Mouse (Mus musculus) small intestine, adult 2 months (tissue): ENCODE measurements at regions not wholly inside any gene's neighbourhood (a gene's known extent, or its start where the extent isn't known, plus 50 kb on each side); places are given as distances from the start of the nearest gene placed in this dataset.

ENCODE experiments used
- H3K27ac ChIP-seq: fragments of 200-500 bp; 2 replicates; pipeline ENCODE4 v1.5.1; 2012; ENCODE audit warnings: low read depth, low read length, control low read depth, inconsistent platforms; ENCODE audit not compliant: insufficient read depth
- H3K27me3 ChIP-seq: fragments of 200-500 bp; 2 replicates; pipeline ENCODE4 v1.6.1; 2012; ENCODE audit warnings: mild to moderate bottlenecking, moderate library complexity, low read length, inconsistent platforms; ENCODE audit not compliant: control insufficient read depth, insufficient read depth
- H3K36me3 ChIP-seq: fragments of 200-500 bp; 2 replicates; pipeline ENCODE4 v1.6.1; 2012; ENCODE audit warnings: mild to moderate bottlenecking, low read length, control low read depth, inconsistent platforms; ENCODE audit not compliant: control insufficient read depth, insufficient read depth
- H3K4me1 ChIP-seq: fragments of 200-500 bp; 2 replicates; pipeline ENCODE4 v1.6.1; 2012; ENCODE audit warnings: low read length, inconsistent platforms, mixed read lengths; ENCODE audit not compliant: control insufficient read depth, insufficient read depth, insufficient read length
- H3K4me3 ChIP-seq: fragments of 200-500 bp; 2 replicates; pipeline ENCODE4 v1.5.1; 2012; ENCODE audit warnings: low read depth, mild to moderate bottlenecking, control low read depth, inconsistent platforms, low read length, moderate library complexity
- CTCF ChIP-seq: fragments of 200-500 bp; IDR thresholded peaks from 2 replicates; pipeline ENCODE4 v1.5.1; 2012; ENCODE audit warnings: low read depth, mild to moderate bottlenecking, control low read depth, inconsistent platforms, low read length, moderate library complexity, mixed read lengths; ENCODE audit not compliant: insufficient replicate concordance, insufficient read length; ENCODE audit errors: extremely low read depth
- POLR2A ChIP-seq: fragments of 200-500 bp; IDR thresholded peaks from 2 replicates; pipeline ENCODE4 v1.6.1; 2012; ENCODE audit warnings: low read depth, mild to moderate bottlenecking, control low read depth, inconsistent platforms, low read length, moderate library complexity
- WGBS: fragments of 180-500 bp; shearing (Covaris S2); methylation state at CpG from one replicate; pipeline ENCODE4 v1.1.7; 2018; 5-methylcytosine and 5-hydroxymethylcytosine counted together

- 88% methylated on average over 5 of the region's 5 CpGs for WGBS
- H3K36me3 ChIP-seq: no peaks in the 10 kb centered on the region
- H3K4me3 ChIP-seq: no peak overlapping the region
- no peak overlapping the region for H3K27ac ChIP-seq
- TF ChIP-seq POLR2A (no peak), CTCF (no peak)
- peaks cover 21% of the 10 kb centered on the region for H3K4me1 ChIP-seq
- H3K27me3 ChIP-seq: no peaks in the 10 kb centered on the region
Measured at GRCm38 (mm10) chr8:26885365-26885764, 91.8 kb upstream of the Zfp703 start.

DNA sequence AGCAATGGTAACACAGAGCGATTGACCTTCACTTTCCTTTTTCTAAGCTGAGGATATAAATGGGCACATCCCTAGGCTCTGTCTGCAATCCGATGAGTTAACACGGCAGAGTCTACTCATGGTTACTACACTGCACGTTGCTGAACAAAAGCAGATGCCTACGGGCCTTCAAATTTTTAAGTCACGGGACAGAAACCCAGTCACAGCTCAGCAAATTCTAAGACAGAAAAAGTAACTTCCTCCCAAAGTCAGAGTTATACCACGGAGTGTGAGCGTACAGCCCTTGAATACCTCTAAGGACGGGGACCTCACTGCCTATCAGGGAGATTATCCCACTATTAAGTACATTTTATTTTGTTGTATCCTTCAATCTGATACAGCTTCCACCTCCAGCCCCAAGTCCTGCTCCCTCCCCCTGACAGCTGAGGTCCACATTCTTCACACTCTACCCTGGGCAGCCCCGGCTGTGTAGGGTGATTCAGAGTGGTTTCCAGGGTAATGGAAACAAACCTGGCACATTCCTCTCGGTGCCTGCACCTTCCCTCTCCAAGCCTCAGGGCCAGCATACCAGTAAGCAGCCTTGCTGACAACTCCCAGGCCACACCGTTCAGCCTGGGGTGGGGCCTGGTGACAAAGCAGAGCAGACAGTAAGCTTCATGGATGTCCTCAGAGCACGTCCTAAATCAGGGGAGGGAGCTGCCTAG is 90.2 kb upstream of the Zfp703 start:
- no peak overlapping the region for H3K4me3 ChIP-seq
- TF ChIP-seq CTCF (no peak), POLR2A (no peak)
- H3K27me3 ChIP-seq: no peaks in the 10 kb centered on the region
- H3K27ac ChIP-seq: no peak overlapping the region
- no peaks in the 10 kb centered on the region for H3K36me3 ChIP-seq
- WGBS: 69% methylated on average over 13 of the region's 13 CpGs
- peaks cover 13% of the 10 kb centered on the region for H3K4me1 ChIP-seq

GRCm38 (mm10) chr8:26887551-26887950 is 89.6 kb upstream of the Zfp703 start:
- H3K27ac ChIP-seq: no peak overlapping the region
- WGBS: 61% methylated on average over 5 of the region's 5 CpGs
- H3K36me3 ChIP-seq: no peaks in the 10 kb centered on the region
- peaks cover 16% of the 10 kb centered on the region for H3K4me1 ChIP-seq
- no peak overlapping the region for H3K4me3 ChIP-seq
- TF ChIP-seq POLR2A (no peak), CTCF (no peak)
- H3K27me3 ChIP-seq: no peaks in the 10 kb centered on the region

DNA sequence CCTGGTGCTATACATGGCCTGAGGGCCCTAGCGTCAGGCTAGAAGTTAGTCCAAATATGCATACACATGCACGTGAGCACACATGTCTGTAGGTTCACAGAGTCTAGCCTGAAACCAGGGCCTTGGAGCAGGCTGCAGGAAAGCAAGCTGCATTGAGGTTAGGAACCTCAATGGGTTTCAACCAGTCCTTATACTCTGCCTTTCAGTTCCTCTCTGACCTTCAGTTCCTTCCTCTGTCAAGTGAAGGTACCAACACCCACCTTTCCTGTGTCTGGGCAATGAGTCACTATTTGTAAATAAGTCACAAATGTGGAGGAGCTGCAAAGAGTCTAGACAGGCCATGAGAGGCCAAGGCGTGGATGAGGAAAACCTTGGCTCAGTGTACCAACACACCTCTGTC is 89.1 kb upstream of the Zfp703 start:
- H3K4me1 ChIP-seq: peaks cover 16% of the 10 kb centered on the region

GRCm38 (mm10) chr8:26891881-26892280 is 85.2 kb upstream of the Zfp703 start:
- Histone ChIP-seq H3K36me3 (no peaks in the 10 kb centered on the region), H3K4me1 (peaks cover 16% of the 10 kb centered on the region), H3K4me3 (no peak overlapping the region), H3K27ac (no peak overlapping the region), H3K27me3 (no peaks in the 10 kb centered on the region)
- no peak for TF ChIP-seq POLR2A
- no peak for TF ChIP-seq CTCF
- WGBS: 31% methylated on average over 11 of the region's 11 CpGs

More for the DNA sequence above, 89.1 kb upstream of the Zfp703 start:
- Histone ChIP-seq H3K27ac (no peak overlapping the region), H3K36me3 (no peaks in the 10 kb centered on the region), H3K27me3 (no peaks in the 10 kb centered on the region), H3K4me3 (no peak overlapping the region)
- WGBS: 46% methylated on average over 3 of the region's 3 CpGs
- no peak for TF ChIP-seq POLR2A
- TF ChIP-seq CTCF: no peak

GRCm38 (mm10) chr8:26892380-26892779 is 84.7 kb upstream of the Zfp703 start:
- H3K4me3 ChIP-seq: no peak overlapping the region
- no peaks in the 10 kb centered on the region for H3K27me3 ChIP-seq
- WGBS: 61% methylated on average over 7 of the region's 7 CpGs

GRCm38 (mm10) chr8:26895867-26896266 is 81.3 kb upstream of the Zfp703 start:
- Histone ChIP-seq H3K27ac (no peak overlapping the region), H3K4me3 (no peak overlapping the region)

More at GRCm38 (mm10) chr8:26892380-26892779, 84.7 kb upstream of the Zfp703 start:
- Histone ChIP-seq H3K4me1 (peaks cover 14% of the 10 kb centered on the region), H3K27ac (no peak overlapping the region), H3K36me3 (no peaks in the 10 kb centered on the region)
- TF ChIP-seq CTCF (no peak), POLR2A (no peak)

More at GRCm38 (mm10) chr8:26895867-26896266, 81.3 kb upstream of the Zfp703 start:
- TF ChIP-seq POLR2A (no peak), CTCF (no peak)
- 86% methylated on average over 11 of the region's 11 CpGs for WGBS
- Histone ChIP-seq H3K27me3 (no peaks in the 10 kb centered on the region), H3K36me3 (no peaks in the 10 kb centered on the region), H3K4me1 (peaks cover 7% of the 10 kb centered on the region)
